Mouse (Mus musculus): ENCODE measurements around the gene Ripor2.

Ripor2 gene

DNA sequence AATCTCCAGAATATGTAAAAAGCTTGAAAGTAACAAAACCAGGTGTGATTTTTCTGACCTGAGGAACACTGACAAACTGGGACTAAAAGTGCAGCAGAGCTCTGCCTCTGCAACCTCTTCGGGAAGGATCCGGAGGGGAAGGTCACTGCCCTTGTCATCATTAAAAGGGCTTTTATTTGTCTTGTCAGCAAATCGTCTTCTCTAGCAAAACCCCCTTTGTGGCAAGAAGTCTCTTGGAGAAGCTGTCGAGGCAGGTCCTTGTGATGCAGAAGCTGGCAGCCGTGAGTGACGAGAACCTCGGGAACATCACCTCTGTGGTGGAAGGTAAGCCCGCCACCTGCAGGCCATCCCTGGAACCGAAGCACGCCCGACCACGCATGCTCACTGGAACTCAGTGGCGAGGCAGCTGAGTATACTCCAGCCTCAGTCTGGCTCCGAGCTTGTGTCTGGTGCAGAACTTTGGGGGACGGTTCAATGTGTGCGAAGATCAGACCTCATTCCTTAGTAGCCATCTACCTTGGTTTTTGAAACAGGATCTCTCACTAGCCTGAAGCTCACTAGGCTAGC, 131.5 kb downstream of the Ripor2 start:
- CTCF ChIA-PET: interaction anchor here (0.5 to 2.8 kb wide), 63 partner anchors 9 to 1054 kb away, joined by 3 to 22 read pairs (median 4); no protein-coding TSS in a partner anchor
- POLR2A ChIA-PET: interaction anchor here (0.6 to 1.9 kb wide), 26 partner anchors 10 to 950 kb away, joined by 3 to 6 read pairs (median 4); partner anchors contain the start of genes Gmnn (in 2 of the 4), Armh2 (in 1 of the 4) and Hist1h1a (in 1 of the 4)

DNA sequence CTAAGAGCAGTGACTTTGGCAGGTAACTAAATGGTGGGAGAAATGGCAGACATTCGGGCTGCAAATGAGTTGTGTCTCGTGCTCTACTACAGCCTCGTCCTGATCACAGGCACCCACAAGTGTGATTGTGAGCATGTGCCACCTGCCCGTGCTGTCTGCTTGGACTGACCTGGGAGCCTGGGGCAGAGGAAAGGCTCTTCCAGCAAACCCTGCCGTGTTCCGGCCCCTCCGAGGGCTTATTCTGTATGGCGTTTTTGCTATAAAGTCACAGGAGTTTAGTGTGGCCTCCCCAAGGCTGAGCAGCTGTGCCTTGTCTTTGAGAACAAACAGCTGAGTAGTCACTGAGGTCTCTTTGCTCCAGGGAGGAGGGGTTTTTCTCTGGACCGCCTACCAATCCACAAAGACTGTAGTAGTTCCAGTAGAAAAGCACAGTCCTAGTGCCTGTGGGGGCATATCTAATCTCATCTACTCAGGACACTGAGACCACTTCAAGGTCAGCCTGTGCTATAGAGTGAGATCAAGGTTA, 132.4 kb downstream of the Ripor2 start:
- POLR2A ChIA-PET: interaction anchor here in 3 of 4 experiments (0.8 to 1.9 kb wide), 12 partner anchors 12 to 232 kb away, joined by 3 to 6 read pairs (median 4); partner anchors contain the start of genes Armh2 (in 1 of the 3) and Gmnn (in 1 of the 3)
- CTCF ChIA-PET: interaction anchor here in 3 of 4 experiments (0.8 to 2.8 kb wide), 18 partner anchors 8 to 298 kb away, joined by 3 to 22 read pairs (median 6); no protein-coding TSS in a partner anchor

DNA sequence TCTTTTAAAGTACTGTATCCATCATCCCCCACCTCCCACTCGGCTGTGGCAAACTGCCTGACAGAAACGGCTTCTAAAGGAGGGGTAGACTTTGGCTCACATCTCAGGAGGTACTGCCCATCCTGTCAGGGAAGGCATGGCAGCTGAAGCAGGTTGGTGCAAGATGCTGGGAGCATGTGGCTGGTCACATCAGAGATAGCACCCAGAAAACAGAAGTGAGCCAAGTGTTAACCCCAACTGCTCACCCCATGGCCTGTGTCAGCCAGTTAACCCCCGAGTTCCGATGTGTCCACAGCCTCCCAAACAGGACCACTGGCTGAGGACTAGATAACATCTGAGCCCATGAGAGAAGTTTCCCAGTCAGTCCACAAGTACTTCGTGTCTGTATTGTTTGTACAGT, 133.6 kb downstream of the Ripor2 start:
- ChIA-PET CTCF (interaction anchor here in 2 of 4 experiments (0.6 kb wide), 2 partner anchors 98 to 320 kb away, joined by 4 read pairs; no protein-coding TSS in a partner anchor), POLR2A (no interaction called here)

DNA sequence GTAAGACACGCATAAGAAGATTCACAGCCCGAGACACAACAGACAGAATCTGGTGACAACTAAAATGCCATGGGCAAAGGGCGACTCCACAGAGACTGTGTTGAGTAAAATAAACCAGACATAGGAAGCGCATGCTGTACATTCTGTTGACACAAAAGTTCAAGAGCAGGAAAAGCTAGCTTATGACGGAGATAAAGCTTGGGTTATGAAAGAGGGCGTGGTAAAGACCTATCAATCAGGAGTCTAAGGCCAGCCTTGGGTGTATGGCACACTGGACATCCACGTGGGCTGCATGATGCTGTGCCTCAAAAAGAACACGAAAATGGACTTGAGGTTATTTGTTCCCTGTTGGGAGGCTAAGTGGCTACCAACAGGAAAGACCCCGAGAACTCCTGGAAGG, 134.5 kb downstream of the Ripor2 start:
- ChIA-PET POLR2A (no interaction called here), CTCF (no interaction called here)

DNA sequence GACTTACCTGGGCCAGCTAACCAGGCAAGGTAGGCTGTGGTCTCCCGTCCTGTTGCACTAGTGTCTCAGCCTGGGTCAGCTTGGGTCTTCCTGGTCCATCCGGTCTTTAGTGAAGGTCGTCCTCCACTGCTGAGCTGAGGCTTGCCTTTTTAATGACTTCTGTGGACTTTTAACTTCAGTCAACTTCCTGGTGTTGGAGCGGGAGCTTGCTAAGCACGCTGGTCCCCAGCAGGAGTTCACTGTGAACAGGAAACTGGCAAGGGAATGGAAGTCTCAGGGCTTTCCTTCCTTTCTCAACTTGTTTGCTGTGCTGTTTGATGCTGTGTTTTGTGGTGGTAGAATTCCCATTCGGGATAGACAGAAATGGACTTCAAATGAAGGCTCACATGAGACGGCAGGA, 135.7 kb downstream of the Ripor2 start:
- ChIA-PET CTCF (interaction anchor here in 2 of 4 experiments (0.5 to 1.3 kb wide), 3 partner anchors 236 to 301 kb away, joined by 3 to 10 read pairs (median 7); no protein-coding TSS in a partner anchor), POLR2A (no interaction called here)

DNA sequence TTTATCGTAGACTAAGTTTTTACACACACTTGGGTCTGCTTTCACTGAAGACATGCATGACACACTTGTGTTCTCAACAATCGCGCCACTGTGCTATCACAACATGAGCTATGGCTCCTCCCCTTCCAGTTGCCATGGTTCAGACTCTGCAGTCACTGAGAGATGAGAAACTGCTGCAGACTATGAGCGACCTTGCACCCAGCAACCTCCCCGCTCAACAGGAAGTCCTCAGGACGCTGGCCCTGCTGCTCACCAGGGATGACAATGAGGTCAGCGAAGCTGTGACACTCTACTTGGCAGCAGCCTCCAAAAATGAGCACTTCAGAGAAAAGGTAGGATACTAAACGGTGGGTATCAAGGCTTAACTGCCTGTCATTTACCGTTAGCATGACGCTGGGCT, 139.5 kb downstream of the Ripor2 start:
- ChIA-PET POLR2A (interaction anchor here in 1 of 4 experiments (0.7 to 1.3 kb wide), 5 partner anchors 10 to 383 kb away, joined by 3 read pairs; no protein-coding TSS in a partner anchor), CTCF (interaction anchor here in 2 of 4 experiments (0.7 to 2.4 kb wide), 2 partner anchors 8 to 14 kb away, joined by 3 to 13 read pairs; no protein-coding TSS in a partner anchor)

DNA sequence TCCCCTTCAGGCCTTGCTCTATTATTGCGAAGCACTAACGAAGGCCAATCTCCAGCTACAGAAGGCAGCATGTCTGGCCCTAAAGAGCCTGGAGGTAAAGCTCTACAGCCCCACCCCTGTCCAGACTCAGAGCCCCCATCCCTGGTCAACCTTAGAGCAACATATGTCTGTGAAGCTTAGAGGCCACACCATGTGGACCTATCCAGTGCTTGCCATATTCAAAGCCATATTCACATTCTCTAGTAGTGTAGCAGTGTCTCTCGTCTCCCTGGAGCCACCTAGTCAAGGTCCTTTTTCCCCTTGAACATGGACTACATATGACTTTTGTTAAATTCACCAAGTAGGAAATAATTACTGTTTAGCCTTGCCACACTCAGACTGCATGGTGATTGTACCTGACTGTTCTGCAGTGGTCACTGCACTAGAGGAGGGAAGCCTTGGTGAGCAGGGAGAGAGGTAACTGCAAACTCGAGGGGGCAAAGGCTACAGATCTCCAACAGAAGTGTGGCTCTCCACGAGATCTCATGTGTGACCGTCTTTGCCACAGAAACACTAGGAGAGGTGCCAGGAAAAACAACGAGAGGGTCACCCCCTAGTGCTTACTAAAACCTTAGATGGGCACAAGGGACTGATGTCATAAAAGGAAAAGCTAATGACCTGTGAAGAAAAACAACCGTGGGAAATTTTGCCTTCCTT, 141.9 kb downstream of the Ripor2 start:
- CTCF ChIA-PET: interaction anchor here in 3 of 4 experiments (1.1 to 2.4 kb wide), 4 partner anchors 10 kb away, joined by 3 to 13 read pairs (median 8); no protein-coding TSS in a partner anchor
- POLR2A ChIA-PET: interaction anchor here in 1 of 4 experiments (1.5 to 1.7 kb wide), 2 partner anchors 11 kb away, joined by 3 to 4 read pairs; no protein-coding TSS in a partner anchor

DNA sequence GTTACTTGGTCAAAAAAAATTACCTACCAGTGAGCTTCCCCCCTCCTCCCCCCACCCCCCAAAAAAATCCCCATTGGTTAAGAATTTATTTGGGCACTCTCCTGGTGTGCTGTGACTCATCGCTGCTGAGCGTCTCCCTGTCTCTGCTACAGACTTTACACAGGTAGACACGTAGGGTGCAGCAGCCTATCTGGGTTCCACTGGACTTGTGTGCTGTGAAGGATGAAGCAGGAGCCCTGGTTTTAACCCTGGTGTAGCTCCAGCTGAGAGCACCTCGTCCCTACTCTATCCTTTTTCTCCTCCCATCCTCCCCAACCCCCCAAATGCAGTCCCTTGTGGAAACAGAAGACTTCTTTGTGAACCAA, 142.4 kb downstream of the Ripor2 start:
- ChIA-PET POLR2A (interaction anchor here in 1 of 4 experiments (1.7 kb wide), 1 partner anchor 11 kb away, joined by 3 read pairs; no protein-coding TSS in a partner anchor), CTCF (interaction anchor here in 2 of 4 experiments (1.1 to 2.1 kb wide), 2 partner anchors 11 kb away, joined by 7 to 8 read pairs; no protein-coding TSS in a partner anchor)

DNA sequence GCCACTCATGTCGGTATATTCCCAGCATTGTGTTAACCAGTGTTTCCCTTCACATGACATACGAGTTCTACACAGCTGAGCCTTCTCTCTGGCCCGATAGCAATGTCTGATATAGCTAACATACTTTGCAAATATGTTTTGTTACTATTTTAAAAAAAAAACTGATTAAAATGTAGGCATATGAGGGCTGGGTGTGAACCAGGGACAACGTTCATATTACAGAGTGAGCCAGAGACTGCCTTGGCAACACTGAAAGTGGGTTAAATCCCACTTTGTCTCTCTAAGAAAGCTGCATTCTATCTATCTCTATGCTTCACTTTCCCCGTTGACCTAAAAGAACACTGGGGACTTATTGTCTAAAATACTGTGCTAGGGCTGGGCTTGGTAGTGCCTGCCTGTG, 147.1 kb downstream of the Ripor2 start:
- ChIA-PET CTCF (interaction anchor here in 1 of 4 experiments (0.6 kb wide), 1 partner anchor 312 kb away, joined by 4 read pairs; no protein-coding TSS in a partner anchor), POLR2A (interaction anchor here in 2 of 4 experiments (0.6 to 0.9 kb wide), 3 partner anchors 10 to 33 kb away, joined by 3 to 4 read pairs (median 3); partner anchors contain the start of gene Gmnn (in 1 of the 2))

DNA sequence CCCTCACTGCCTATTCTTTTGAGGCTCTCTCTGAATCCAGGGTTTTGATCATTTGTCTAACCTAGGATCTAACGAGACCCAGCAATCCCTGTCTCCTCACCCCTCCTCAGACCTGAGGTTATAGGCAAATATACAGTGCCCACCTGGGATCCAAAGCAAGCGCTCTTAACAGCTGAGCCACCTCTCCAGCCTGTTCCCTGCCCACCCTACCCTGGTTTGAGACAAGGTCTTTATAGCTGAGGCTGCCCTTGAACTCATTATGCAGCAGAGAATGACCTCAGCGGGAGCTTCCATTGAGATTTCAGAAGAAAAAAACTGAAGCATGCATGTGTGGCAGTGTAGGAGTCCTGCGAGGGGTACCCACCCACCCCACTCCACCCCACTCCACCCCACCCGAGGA, 152.5 kb downstream of the Ripor2 start:
- CTCF ChIA-PET: interaction anchor here in 1 of 4 experiments (1.6 kb wide), 1 partner anchor 21 kb away, joined by 4 read pairs; no protein-coding TSS in a partner anchor
- POLR2A ChIA-PET: interaction anchor here in 2 of 4 experiments (1.2 to 1.8 kb wide), 5 partner anchors 9 to 69 kb away, joined by 3 to 5 read pairs (median 3); partner anchors contain the start of gene Gmnn (in 1 of the 2)

DNA sequence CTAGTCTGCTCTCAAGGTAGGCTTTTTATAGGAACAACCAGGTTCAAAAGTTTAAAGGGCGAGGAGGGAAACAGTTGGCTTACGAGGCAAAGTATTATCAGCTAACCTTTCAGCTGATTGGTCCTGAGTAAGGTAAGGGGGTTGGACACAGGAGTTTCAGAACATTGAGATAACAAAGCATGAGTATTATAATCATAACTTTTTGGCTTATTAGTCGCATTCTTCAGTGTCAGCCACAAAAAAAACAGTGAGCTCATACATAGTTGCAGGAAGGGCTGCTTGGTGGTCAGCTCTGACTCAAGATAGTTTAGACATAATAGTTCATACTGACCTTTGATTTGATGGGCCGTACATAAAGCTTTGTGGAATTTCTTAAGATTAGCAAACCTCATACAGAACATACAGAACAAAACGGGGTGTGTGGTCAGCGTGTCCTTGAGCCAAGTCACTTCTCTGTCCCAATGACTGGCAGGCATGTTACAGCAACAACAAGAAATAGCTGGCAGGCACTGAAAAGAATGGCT, 153.7 kb downstream of the Ripor2 start:
- ChIA-PET CTCF (interaction anchor here in 2 of 4 experiments (1.0 to 1.6 kb wide), 2 partner anchors 14 to 22 kb away, joined by 3 to 4 read pairs; no protein-coding TSS in a partner anchor), POLR2A (interaction anchor here in 2 of 4 experiments (0.9 to 2.3 kb wide), 5 partner anchors 16 to 67 kb away, joined by 3 to 5 read pairs (median 4); partner anchors contain the start of gene Gmnn (in 1 of the 2))

DNA sequence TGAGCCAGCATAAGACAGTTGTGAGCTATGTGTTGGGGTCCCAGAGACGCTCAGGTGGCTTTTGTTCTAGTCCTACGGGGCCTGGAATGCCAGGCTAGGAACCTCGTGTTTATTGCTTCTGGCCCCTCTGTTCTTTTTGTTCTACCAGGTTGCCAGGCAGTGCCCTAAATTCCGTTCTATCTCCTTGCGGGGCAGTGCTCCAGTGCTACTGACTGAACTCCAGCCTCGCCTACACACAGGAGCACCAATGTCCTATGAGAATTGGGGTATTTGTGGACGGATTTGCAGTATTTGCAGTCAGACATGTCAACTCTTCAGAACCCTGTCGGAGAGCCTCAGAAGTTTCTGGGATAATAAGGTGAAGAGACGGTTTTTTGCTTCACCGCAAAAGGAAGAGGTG, 159.0 kb downstream of the Ripor2 start, which contains the start of gene Armh2:
Gene Armh2 (plus strand): TSS at position 205 of the 400 bp plus-strand sequence.
- ChIA-PET POLR2A (interaction anchor here in 2 of 4 experiments (0.7 to 3.8 kb wide), 8 partner anchors 9 to 977 kb away, joined by 3 to 25 read pairs (median 4); no protein-coding TSS in a partner anchor), CTCF (interaction anchor here in 2 of 4 experiments (0.6 to 1.3 kb wide), 3 partner anchors 10 to 54 kb away, joined by 3 read pairs; no protein-coding TSS in a partner anchor)

DNA sequence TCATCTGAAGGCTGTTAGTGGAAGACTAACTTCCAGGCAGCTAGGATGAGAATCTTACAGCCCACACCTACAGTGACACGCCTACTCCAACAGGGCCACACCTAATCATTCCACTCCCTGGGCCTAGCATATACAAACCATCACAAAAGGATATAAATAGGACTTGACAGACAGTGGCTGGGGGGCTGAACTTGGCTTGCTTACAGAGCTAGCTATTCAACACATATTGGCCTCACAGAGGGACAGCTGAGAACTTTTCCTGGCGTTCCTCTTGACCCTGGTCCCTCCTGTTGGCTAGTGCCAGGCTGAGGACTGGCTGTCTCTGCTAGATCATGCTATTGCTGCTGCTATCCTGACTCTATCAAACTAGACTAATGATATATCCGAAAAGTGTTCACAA, 165.8 kb downstream of the Ripor2 start:
- POLR2A ChIA-PET: interaction anchor here in 3 of 4 experiments (0.9 to 8.8 kb wide), 4 partner anchors 11 to 14 kb away, joined by 3 to 67 read pairs (median 7); partner anchors contain the start of gene Gmnn (in 3 of the 3)
- CTCF ChIA-PET: interaction anchor here in 1 of 4 experiments (0.6 kb wide), 1 partner anchor 436 kb away, joined by 10 read pairs; no protein-coding TSS in a partner anchor

DNA sequence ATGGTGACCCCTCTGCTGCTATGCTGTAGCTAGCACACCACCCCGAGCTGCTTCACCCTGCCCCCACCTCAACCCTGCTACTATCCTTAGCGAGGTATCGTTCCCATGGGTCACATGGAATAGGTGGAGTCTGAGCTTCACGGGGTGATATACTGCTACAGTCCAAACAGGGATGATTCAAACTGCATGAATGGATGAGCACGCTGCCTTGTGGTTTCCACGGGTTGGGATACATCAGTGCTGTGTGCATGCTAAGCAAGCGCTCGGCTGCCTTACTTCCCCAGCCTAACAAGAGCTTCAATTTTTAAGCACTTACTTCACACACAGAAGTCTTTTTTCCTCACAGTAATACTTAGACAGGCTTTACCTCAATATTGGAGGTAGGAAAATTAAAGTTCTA, 168.8 kb downstream of the Ripor2 start:
- POLR2A ChIA-PET: interaction anchor here (0.9 to 8.8 kb wide), 11 partner anchors 8 to 987 kb away, joined by 3 to 67 read pairs (median 3); partner anchors contain the start of genes Armh2 (in 2 of the 4), Gmnn (in 2 of the 4), Hist1h1a (in 1 of the 4) and Tdp2 (in 1 of the 4)

DNA sequence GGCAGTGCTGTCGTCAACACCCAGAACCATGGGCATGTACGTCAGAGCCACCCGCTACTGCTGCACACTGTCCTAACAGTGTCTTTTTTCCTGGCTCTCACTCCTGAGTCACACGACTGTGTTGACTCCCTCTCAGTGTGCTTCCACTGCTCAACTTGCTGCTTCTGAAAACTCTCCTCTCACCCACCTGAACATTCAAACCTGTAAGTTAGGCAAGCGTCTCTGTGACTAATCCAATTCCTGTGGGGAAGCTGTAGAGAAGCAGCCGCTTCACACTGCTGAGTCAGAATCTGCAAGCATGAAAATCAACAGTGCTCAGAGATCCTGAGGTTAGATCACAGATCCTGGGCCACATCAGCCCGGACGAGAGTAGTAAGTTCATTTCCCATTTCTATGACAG, 169.4 kb downstream of the Ripor2 start:
- CTCF ChIA-PET: interaction anchor here in 1 of 4 experiments (1.0 kb wide), 1 partner anchor 38 kb away, joined by 3 read pairs; no protein-coding TSS in a partner anchor
- POLR2A ChIA-PET: interaction anchor here in 1 of 4 experiments (0.8 to 8.8 kb wide), 7 partner anchors 8 to 49 kb away, joined by 4 to 67 read pairs (median 8); partner anchors contain the start of genes Armh2 and Gmnn

More for the DNA sequence above, 168.8 kb downstream of the Ripor2 start:
- CTCF ChIA-PET: interaction anchor here in 2 of 4 experiments (0.6 to 1.0 kb wide), 2 partner anchors 10 to 37 kb away, joined by 3 read pairs; no protein-coding TSS in a partner anchor

DNA sequence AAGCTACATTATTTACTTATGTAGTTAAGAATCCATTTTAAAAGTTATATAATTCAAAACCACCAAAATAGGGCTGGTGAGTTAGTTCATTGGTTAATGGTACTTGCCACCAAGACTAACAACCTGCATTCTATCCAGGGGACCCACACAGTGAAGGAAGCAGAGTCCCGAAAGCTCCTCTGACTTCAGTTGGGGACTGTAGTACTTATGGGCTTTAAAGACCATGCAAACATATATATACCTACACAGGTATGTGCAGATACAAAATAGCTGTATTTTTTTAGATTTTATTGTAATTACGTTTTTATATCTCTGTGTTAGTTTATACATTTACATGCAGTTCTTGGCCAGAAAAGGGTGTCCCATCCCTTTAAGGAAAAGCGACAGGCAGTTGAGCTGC, 174.8 kb downstream of the Ripor2 start:
- ChIA-PET CTCF (no interaction called here), POLR2A (interaction anchor here in 2 of 4 experiments (0.6 to 7.2 kb wide), 10 partner anchors 10 to 447 kb away, joined by 3 to 67 read pairs (median 3); no protein-coding TSS in a partner anchor)

DNA sequence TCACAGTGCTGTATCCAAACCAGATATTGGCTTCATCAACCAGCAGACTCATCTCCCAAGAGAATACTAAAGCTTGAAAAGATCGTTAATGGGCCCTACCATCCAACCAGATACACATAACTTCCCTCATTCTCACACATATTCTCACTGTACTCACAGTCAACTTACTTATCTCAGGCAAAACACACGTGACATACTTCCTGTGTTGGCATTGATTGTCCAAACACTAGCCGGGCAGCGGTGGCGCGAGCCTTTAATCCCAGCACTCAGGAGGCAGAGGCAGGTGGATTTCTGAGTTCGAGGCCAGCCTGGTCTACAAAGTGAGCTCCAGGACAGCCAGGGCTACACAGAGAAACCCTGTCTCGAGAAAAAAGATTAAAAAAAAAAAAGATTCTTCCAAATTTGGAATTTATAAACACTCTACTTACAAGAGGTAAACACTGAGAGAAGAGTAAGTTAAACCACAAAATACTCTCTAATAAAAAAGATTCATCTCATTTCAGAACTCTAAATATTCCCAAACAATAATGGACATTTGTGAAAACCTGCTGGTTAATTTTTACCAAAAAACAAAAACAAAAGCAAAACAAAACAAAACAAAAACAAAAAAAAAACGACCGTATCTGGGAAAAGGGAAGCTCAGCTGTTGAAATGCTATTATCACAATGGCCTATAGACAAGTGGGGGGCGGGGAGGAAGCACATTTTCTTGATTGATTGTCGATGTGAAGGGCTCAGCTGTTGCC, 176.0 kb downstream of the Ripor2 start:
- CTCF ChIA-PET: no interaction called here
- POLR2A ChIA-PET: interaction anchor here in 3 of 4 experiments (0.6 to 7.2 kb wide), 10 partner anchors 11 to 158 kb away, joined by 3 to 67 read pairs (median 4); no protein-coding TSS in a partner anchor
